Mouse (Mus musculus) liver, postnatal 0 days (tissue): Measurements from ENCODE around the gene Cd22. TPM values are rescaled to one million over a fixed set of nuclear protein-coding genes. Genes with fewer than 3 reads are reported as not detected.
A peak's percentile ranks its signal among the peaks of the same experiment; 100 is the strongest.

Source experiments
- ATAC-seq: fragments of 200-750 bp; cut with Nextera tagmentation; 2 replicates; pipeline ENCODE4 v1.8.0; 2017; ENCODE audit warnings: mild to moderate bottlenecking, moderate library complexity
- DNase-seq: peaks from one replicate; pipeline ENCODE4 v3.0.0-alpha.2; 2016
- H3K27ac ChIP-seq: fragments of 300-500 bp; sonication (generic); 2 replicates; pipeline ENCODE4 v1.5.1; 2014; ENCODE audit warnings: antibody characterized with exemption, moderate library complexity, mild to moderate bottlenecking, low read depth
- H3K27me3 ChIP-seq: fragments of 300-500 bp; sonication (generic); 2 replicates; pipeline ENCODE4 v1.6.1; 2014; ENCODE audit warnings: low read length, control low read depth, mixed read lengths; ENCODE audit not compliant: insufficient read depth
- H3K36me3 ChIP-seq: fragments of 300-500 bp; sonication (generic); replicated peaks from 2 replicates; pipeline ENCODE4 v1.6.1; 2014; ENCODE audit warnings: mild to moderate bottlenecking, control low read depth, low read length, moderate library complexity, mixed read lengths; ENCODE audit not compliant: insufficient read depth
- H3K4me1 ChIP-seq: fragments of 300-500 bp; sonication (generic); 2 replicates; pipeline ENCODE4 v1.6.1; 2014; ENCODE audit warnings: antibody characterized with exemption, mild to moderate bottlenecking, control low read depth; ENCODE audit not compliant: insufficient read depth
- H3K4me2 ChIP-seq: fragments of 300-500 bp; sonication (generic); 2 replicates; pipeline ENCODE4 v1.6.1; 2014; ENCODE audit warnings: low read depth, mild to moderate bottlenecking, low read length, moderate library complexity, mixed read lengths
- H3K4me3 ChIP-seq: fragments of 300-500 bp; sonication (generic); 2 replicates; pipeline ENCODE4 v1.5.1; 2014; ENCODE audit warnings: low read depth, low read length
- H3K9ac ChIP-seq: fragments of 300-500 bp; sonication (generic); replicated peaks from 2 replicates; pipeline ENCODE4 v1.6.1; 2014; ENCODE audit warnings: mild to moderate bottlenecking, moderate library complexity
- H3K9me3 ChIP-seq: fragments of 300-500 bp; sonication (generic); 2 replicates; pipeline ENCODE4 v1.6.1; 2016; ENCODE audit warnings: mild to moderate bottlenecking, control low read depth, low read length, mixed read lengths
- CTCF ChIP-seq: sonication (generic); IDR thresholded peaks from 2 replicates; pipeline ENCODE4 v1.5.1; 2016; ENCODE audit warnings: antibody characterized with exemption, low read depth
- EP300 ChIP-seq: IDR thresholded peaks from 2 replicates; pipeline ENCODE4 v1.6.1; 2016; ENCODE audit warnings: antibody characterized with exemption, low read depth, mild to moderate bottlenecking
- WGBS: fragments of 180-500 bp; shearing (Covaris S2); extraction: QIAGEN DNeasy Blood & Tissue Kit; methylation state at CpG from one replicate; pipeline ENCODE4 v1.1.7; 2014; ENCODE audit not compliant: insufficient replicate concordance; 5-methylcytosine and 5-hydroxymethylcytosine counted together
- polyA plus RNA-seq: library from polyadenylated mRNA; unstranded; fragments of >200 nt; fragmentation: Nextera tagmentation; extraction: Ambion mirVana; gene quantifications from 2 replicates; pipeline ENCODE4 v1.2.1, GENCODE M21; 2015

The Cd22 gene
- polyA plus RNA-seq, 1 experiment from 2014 or later: 1.5 TPM

- H3K4me3 ChIP-seq: peak overlapping the region; percentile 22
- ATAC-seq: peak; percentile 69
Measured at GRCm38 (mm10) chr7:30820131-30820530, 60.0 kb downstream of the Cd22 start.

More at GRCm38 (mm10) chr7:30820131-30820530, 60.0 kb downstream of the Cd22 start:
- Histone ChIP-seq H3K9me3 (no peaks in the 10 kb centered on the region), H3K36me3 (no peaks in the 10 kb centered on the region), H3K27ac (peak overlapping the region; percentile 44; the same call in 1 of the 2 replicates), H3K27me3 (no peaks in the 10 kb centered on the region), H3K4me2 (peak overlapping the region; percentile 52), H3K4me1 (peaks cover 21% of the 10 kb centered on the region), H3K9ac (no peak overlapping the region)
- DNase-seq: peak; percentile 31
- TF ChIP-seq EP300 (no peak), CTCF (no peak)
- 34% methylated on average over 6 of the region's 6 CpGs for WGBS

Other genes with a start within 250 kb of the Cd22 start
- gene Etv2, start 244.5 kb downstream of the Cd22 start, polyA plus RNA-seq: not detected in 2 replicates
- 41.8 and 43.3 TPM in 2 replicates for gene Rbm42, start 230.0 kb downstream of the Cd22 start, polyA plus RNA-seq
- gene Haus5, start 215.3 kb downstream of the Cd22 start, polyA plus RNA-seq: 11.4 and 13.0 TPM in 2 replicates
- not detected in 2 replicates for gene Pmis2, start 208.7 kb downstream of the Cd22 start, polyA plus RNA-seq
- 0.53 and 1.4 TPM in 2 replicates for gene 2200002J24Rik, start 181.4 kb downstream of the Cd22 start, polyA plus RNA-seq
- 1.1 and 1.6 TPM in 2 replicates for gene Atp4a, start 168.1 kb downstream of the Cd22 start, polyA plus RNA-seq
- 153 and 158 TPM in 2 replicates for gene Tmem147, start 150.8 kb downstream of the Cd22 start, polyA plus RNA-seq
- 0.12 TPM in 1 of 2 replicates, not detected in the other for gene Gapdhs, start 136.7 kb downstream of the Cd22 start, polyA plus RNA-seq
- gene Sbsn, start 128.9 kb downstream of the Cd22 start, polyA plus RNA-seq: 0.69 and 0.77 TPM in 2 replicates
- gene Dmkn, start 116.6 kb downstream of the Cd22 start, polyA plus RNA-seq: 1.5 and 1.8 TPM in 2 replicates
- gene Krtdap, start 92.4 kb downstream of the Cd22 start, polyA plus RNA-seq: not detected in 2 replicates
- gene Ffar2, start 56.6 kb downstream of the Cd22 start, polyA plus RNA-seq: 1.6 and 2.1 TPM in 2 replicates
- gene Ffar3, start 24.2 kb downstream of the Cd22 start, polyA plus RNA-seq: not detected in 2 replicates
- 0.06 TPM in 1 of 2 replicates, not detected in the other for gene Ffar1, start 18.8 kb downstream of the Cd22 start, polyA plus RNA-seq
- gene Mag, start 34.5 kb upstream of the Cd22 start, polyA plus RNA-seq: 0.47 and 0.51 TPM in 2 replicates
- 0.49 TPM in 1 of 2 replicates, not detected in the other for gene Hamp2, start 44.3 kb upstream of the Cd22 start, polyA plus RNA-seq
- gene Hamp, start 63.7 kb upstream of the Cd22 start, polyA plus RNA-seq: 142 and 248 TPM in 2 replicates
- gene Usf2, start 76.5 kb upstream of the Cd22 start, polyA plus RNA-seq: 11.6 and 12.0 TPM in 2 replicates
- 28.2 and 33.7 TPM in 2 replicates for gene Lsr, start 93.1 kb upstream of the Cd22 start, polyA plus RNA-seq
- gene Fam187b, start 93.4 kb upstream of the Cd22 start, polyA plus RNA-seq: 4.0 and 5.0 TPM in 2 replicates
- gene Fxyd5, start 162.1 kb upstream of the Cd22 start, polyA plus RNA-seq: 25.8 and 29.4 TPM in 2 replicates
- gene Fxyd7, start 171.1 kb upstream of the Cd22 start, polyA plus RNA-seq: 0.16 TPM in 1 of 2 replicates, not detected in the other
- 300 and 302 TPM in 2 replicates for gene Fxyd1, start 176.9 kb upstream of the Cd22 start, polyA plus RNA-seq
- 0.11 TPM in 1 of 2 replicates, not detected in the other for gene Lgi4, start 179.0 kb upstream of the Cd22 start, polyA plus RNA-seq
- 3.4 TPM in 2 replicates for gene Fxyd3, start 196.4 kb upstream of the Cd22 start, polyA plus RNA-seq
- gene Hpn, start 234.9 kb upstream of the Cd22 start, polyA plus RNA-seq: 250 and 259 TPM in 2 replicates
- 2.8 and 3.1 TPM in 2 replicates for gene Scn1b, start 246.7 kb upstream of the Cd22 start, polyA plus RNA-seq